Comparison of ENCODE assay signal across 8 mouse cellular contexts in the genomic region with DNA sequence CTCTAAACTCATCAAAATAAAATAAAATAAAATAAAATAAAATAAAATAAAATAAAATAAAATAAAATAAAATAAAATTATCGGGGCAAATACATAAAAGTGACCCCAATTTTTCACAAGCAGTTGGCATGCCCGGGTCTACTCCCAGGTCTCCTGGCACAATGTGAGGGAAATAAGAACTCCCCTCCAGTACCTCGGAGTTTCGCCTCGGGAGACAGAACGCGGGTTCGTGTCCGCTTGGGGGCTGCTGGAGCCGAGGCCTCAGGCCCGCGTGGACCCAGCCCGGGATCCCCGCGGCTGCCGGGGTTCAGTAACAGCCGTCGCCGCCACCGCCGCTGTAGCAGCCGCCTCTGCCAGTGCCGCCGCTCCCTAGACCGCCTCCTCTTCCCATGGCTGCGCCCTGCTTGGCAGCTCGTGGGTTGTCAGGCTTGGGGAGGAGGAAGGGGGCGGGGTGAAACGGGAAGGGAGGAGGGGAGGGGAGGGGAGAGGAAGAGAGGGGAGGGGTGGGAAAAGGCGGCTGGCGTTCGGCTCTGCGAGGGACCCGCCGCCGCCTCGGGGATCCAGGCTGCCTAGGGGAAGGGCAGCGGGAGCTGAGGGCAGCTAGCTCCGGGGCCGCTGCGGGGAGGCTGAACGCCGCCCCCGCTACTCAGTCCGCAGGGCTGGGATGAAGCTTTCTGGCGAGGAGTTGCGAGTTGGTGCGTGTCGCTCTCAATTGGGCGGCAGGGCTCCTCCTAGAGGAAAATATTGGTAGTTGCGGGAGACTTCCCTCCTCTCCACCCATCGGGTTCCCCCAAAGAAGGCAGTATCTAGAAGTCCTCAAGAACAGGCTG. TPM values are rescaled to one million over a fixed set of nuclear protein-coding genes. Genes with fewer than 3 reads are reported as not detected.
DNase-seq lines count a peak whose midpoint lies in the region; ATAC-seq lines count a peak whose summit lies in the region.

TSS of gene Ghr (minus strand) at position 686 of the 830 bp plus-strand sequence.

- H3K4me2 ChIP-seq in hindbrain, embryonic 12.5 days (replicated peaks), result peak within 1 kb of the TSS; percentile 75

- peak within 1 kb of the TSS; percentile 63 for H3K4me3 ChIP-seq in hindbrain, embryonic 12.5 days

- peaks cover 7% of the 10 kb centered on the region; the same call in 1 of the 2 replicates for H3K4me1 ChIP-seq in hindbrain, embryonic 12.5 days

- H3K27ac ChIP-seq in hindbrain, embryonic 12.5 days, result peak within 1 kb of the TSS; percentile 91

- 0 out of 2 replicates have a peak, but pooled peaks cover 5% of the 10 kb centered on the region for H3K27me3 ChIP-seq in hindbrain, embryonic 12.5 days

- DNase-seq in NIH3T3 (ENCODE audit: low read depth), result peak; percentile 95
- peak; percentile 83 for DNase-seq in cerebellum, adult 9-10 months
- peak; percentile 82 to 84 for DNase-seq in frontal cortex, postnatal 14 days (ENCODE audit: low spot score in 2 of 2)
- peak; percentile 88 to 91 for DNase-seq in layer of hippocampus, postnatal 14 days (ENCODE audit: low spot score in 2 of 2)
- DNase-seq in lung, postnatal 10 days, result peak; percentile 95
- peak; percentile 33 for DNase-seq in retina, adult 2 months (ENCODE audit: low read depth, low spot score)
- peak; percentile 71 for DNase-seq in thymus, postnatal 4 days

- under 1% methylated on average over 46 of the region's 52 CpGs for WGBS in hindbrain, embryonic 12.5 days

- ATAC-seq in hindbrain, embryonic 12.5 days (ENCODE audit: low FRiP score), result peak; percentile 96

- no peaks in the 10 kb centered on the region for H3K36me3 ChIP-seq in hindbrain, embryonic 12.5 days

- peak within 1 kb of the TSS; percentile 76 for H3K9ac ChIP-seq in hindbrain, embryonic 12.5 days

- H3K9me3 ChIP-seq in hindbrain, embryonic 12.5 days (replicated peaks), result no peaks in the 10 kb centered on the region

RNA-seq across cellular contexts. Expression of gene Ghr, which starts in this region (rescaled TPM):
- polyA plus RNA-seq in hindbrain, embryonic 12.5 days (2016; fragmentation: Nextera tagmentation; extraction: Ambion mirVana), result 25.3 and 27.6 TPM in 2 replicates
- 10 to 100 TPM in 1 of 2 experiments, 1 to 10 TPM in 1; 9.9 to 10.7 TPM for total RNA-seq in layer of hippocampus, postnatal 14 days (2021)

Comparison
In these comparisons a context has a peak if more than half of its experiments do, and no peak if none do; other contexts are left out.
1. Peak in every context shown above with its lines: DNase-seq, ATAC-seq, H3K4me3 ChIP-seq and H3K27ac ChIP-seq.
2. DNase-seq: peak in every context shown above with its lines; median percentile 95 in NIH3T3; 95 in lung, postnatal 10 days; 90 in layer of hippocampus, postnatal 14 days; 83 in cerebellum, adult 9-10 months; 83 in frontal cortex, postnatal 14 days; 71 in thymus, postnatal 4 days; 33 in retina, adult 2 months.